Mouse (Mus musculus): ENCODE results near the gene Lsg1. TPM values are rescaled to one million over a fixed set of nuclear protein-coding genes. Genes with fewer than 3 reads are reported as not detected.

Gene Lsg1
- total RNA-seq, 2 experiments from 2014 or later, result 14.7 to 19.0 TPM

GRCm38 (mm10) chr16:30570173-30570572 is 17.2 kb downstream of the Lsg1 start:
- intact Hi-C loops (cut with DNase I), result no loop called here
- DNase-seq (ENCODE audit: low spot score in 2 of 2), result no peak

- no peak for DNase-seq (ENCODE audit: low spot score in 2 of 2)
- intact Hi-C loops (cut with DNase I), result no loop called here
Measured at GRCm38 (mm10) chr16:30565631-30566030, 21.8 kb downstream of the Lsg1 start.

- DNase-seq (ENCODE audit: low spot score in 2 of 2), result no peak
- intact Hi-C loops (cut with DNase I), result no loop called here
Measured at GRCm38 (mm10) chr16:30560601-30561000, 26.8 kb downstream of the Lsg1 start.

- intact Hi-C loops (cut with DNase I), result no loop called here
- DNase-seq (ENCODE audit: low spot score in 2 of 2), result no peak
Measured at GRCm38 (mm10) chr16:30559312-30559992, 27.9 kb downstream of the Lsg1 start.

- intact Hi-C loops (cut with DNase I), result no loop called here
- DNase-seq (ENCODE audit: low spot score in 2 of 2), result no peak
Measured at GRCm38 (mm10) chr16:30554109-30554508, 33.3 kb downstream of the Lsg1 start.

- intact Hi-C loops (cut with DNase I), result no loop called here
- DNase-seq (ENCODE audit: low spot score in 2 of 2), result peak; percentile 79 to 82
Measured at GRCm38 (mm10) chr16:30552621-30553338, 34.6 kb downstream of the Lsg1 start.

GRCm38 (mm10) chr16:30550748-30551192 is 36.6 kb downstream of the Lsg1 start, which contains the start of gene Tmem44:
TSS of gene Tmem44 (minus strand) at chr16:30550842.
- no peak for DNase-seq (ENCODE audit: low spot score in 2 of 2)
- intact Hi-C loops (cut with DNase I), result no loop called here

- DNase-seq (ENCODE audit: low spot score in 2 of 2), result peak; percentile 75 to 83
- intact Hi-C loops (cut with DNase I), result no loop called here
Measured at GRCm38 (mm10) chr16:30549966-30550747, 37.2 kb downstream of the Lsg1 start.

GRCm38 (mm10) chr16:30549516-30549915 is 37.9 kb downstream of the Lsg1 start:
- intact Hi-C loops (cut with DNase I), result no loop called here
- DNase-seq (ENCODE audit: low spot score in 2 of 2), result no peak

- intact Hi-C loops (cut with DNase I), result no loop called here
- peak; percentile 35 to 49 for DNase-seq (ENCODE audit: low spot score in 2 of 2)
Measured at GRCm38 (mm10) chr16:30548291-30548690, 39.1 kb downstream of the Lsg1 start.

GRCm38 (mm10) chr16:30544693-30545092 is 42.7 kb downstream of the Lsg1 start:
- DNase-seq (ENCODE audit: low spot score in 2 of 2), result no peak
- intact Hi-C loops (cut with DNase I), result no loop called here

- intact Hi-C loops (cut with DNase I), result no loop called here
- DNase-seq (ENCODE audit: low spot score in 2 of 2), result no peak
Measured at GRCm38 (mm10) chr16:30543386-30543785, 44.0 kb downstream of the Lsg1 start.

GRCm38 (mm10) chr16:30542826-30543225 is 44.6 kb downstream of the Lsg1 start:
- no peak for DNase-seq (ENCODE audit: low spot score in 2 of 2)
- intact Hi-C loops (cut with DNase I), result no loop called here

- intact Hi-C loops (cut with DNase I), result no loop called here
- DNase-seq (ENCODE audit: low spot score in 2 of 2), result no peak
Measured at GRCm38 (mm10) chr16:30540107-30541001, 47.0 kb downstream of the Lsg1 start.

GRCm38 (mm10) chr16:30539433-30539832 is 48.0 kb downstream of the Lsg1 start:
- intact Hi-C loops (cut with DNase I), result no loop called here
- DNase-seq (ENCODE audit: low spot score in 2 of 2), result peak in 1 of 2 experiments; percentile 47

GRCm38 (mm10) chr16:30535075-30535474 is 52.3 kb downstream of the Lsg1 start:
- intact Hi-C loops (cut with DNase I), result no loop called here

GRCm38 (mm10) chr16:30533592-30533991 is 53.8 kb downstream of the Lsg1 start:
- intact Hi-C loops (cut with DNase I), result no loop called here

More at GRCm38 (mm10) chr16:30535075-30535474, 52.3 kb downstream of the Lsg1 start:
- DNase-seq (ENCODE audit: low spot score in 2 of 2), result no peak

GRCm38 (mm10) chr16:30532929-30533328 is 54.5 kb downstream of the Lsg1 start:
- intact Hi-C loops (cut with DNase I), result no loop called here
- DNase-seq (ENCODE audit: low spot score in 2 of 2), result no peak

More at GRCm38 (mm10) chr16:30533592-30533991, 53.8 kb downstream of the Lsg1 start:
- no peak for DNase-seq (ENCODE audit: low spot score in 2 of 2)
